ENCODE assay signal across 19 mouse cellular contexts in the genomic region with DNA sequence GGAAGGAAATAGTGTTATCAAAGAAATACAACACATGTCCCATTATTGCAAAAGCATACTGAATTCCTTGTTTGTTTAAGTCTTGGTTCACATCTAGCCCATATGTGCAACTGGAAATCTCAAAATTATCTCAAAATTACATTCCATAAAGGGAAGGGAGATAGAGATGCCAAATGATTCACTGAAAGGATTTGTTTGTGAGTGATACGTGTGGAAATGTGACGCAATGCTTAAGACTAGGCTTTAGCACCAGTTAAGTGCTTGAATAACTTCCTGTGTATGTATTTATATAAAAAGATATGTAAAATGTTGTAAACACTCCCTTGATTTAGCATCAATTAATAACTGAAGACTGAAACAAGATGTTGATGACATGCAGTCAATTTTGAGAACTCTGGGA.
"Had no signal": no experiment of that assay in that cellular context is flagged by ENCODE, and none has a peak within 500 bp of the region (broad histone marks: within the 10 kb centered on the region; RNA-seq: fewer than 3 reads in every experiment).

No protein-coding gene starts in this region.

- ATAC-seq: liver, postnatal 0 days; midbrain, embryonic 13.5 days; midbrain, embryonic 15.5 days had no signal

- H3K9ac ChIP-seq: liver, embryonic 15.5 days; liver, postnatal 0 days; lung, embryonic 15.5 days; midbrain, embryonic 13.5 days; midbrain, embryonic 15.5 days; neural tube, embryonic 13.5 days; neural tube, embryonic 15.5 days had no signal

- H3K27me3 ChIP-seq: liver, embryonic 15.5 days; lung, embryonic 15.5 days; megakaryocyte, embryonic 14.5 days; midbrain, embryonic 13.5 days; midbrain, embryonic 15.5 days; neural tube, embryonic 13.5 days; neural tube, embryonic 15.5 days had no signal

- H3K4me2 ChIP-seq: liver, embryonic 15.5 days; lung, embryonic 15.5 days; midbrain, embryonic 11.5 days; midbrain, embryonic 13.5 days; midbrain, embryonic 15.5 days; neural tube, embryonic 13.5 days; neural tube, embryonic 15.5 days had no signal

- H3K27ac ChIP-seq: liver, embryonic 15.5 days; lung, embryonic 15.5 days; macrophage; midbrain, embryonic 13.5 days; midbrain, embryonic 15.5 days; neural tube, embryonic 13.5 days; neural tube, embryonic 15.5 days had no signal

- H3K4me1 ChIP-seq: liver, embryonic 15.5 days; lung, embryonic 15.5 days; megakaryocyte, embryonic 14.5 days; midbrain, embryonic 13.5 days; midbrain, embryonic 15.5 days; neural tube, embryonic 13.5 days; neural tube, embryonic 15.5 days had no signal

- H3K9me3 ChIP-seq: liver, embryonic 15.5 days; lung, embryonic 15.5 days; midbrain, embryonic 13.5 days; midbrain, embryonic 15.5 days; neural tube, embryonic 13.5 days; neural tube, embryonic 15.5 days had no signal

- H3K4me3 ChIP-seq: liver, embryonic 15.5 days; lung, embryonic 15.5 days; megakaryocyte, embryonic 14.5 days; midbrain, embryonic 13.5 days; midbrain, embryonic 15.5 days; neural tube, embryonic 13.5 days; neural tube, embryonic 15.5 days had no signal

- DNase-seq: liver, postnatal 0 days; lung, adult 2 months; retina, postnatal 1 day; right cerebral cortex, adult 18-20 months; right cerebral cortex, postnatal 25 days; right cerebral cortex, postnatal 4 days; spleen, adult 18-20 months; thymus, adult 18-20 months; thymus, postnatal 14 days; thymus, postnatal 36 days had no signal

- H3K36me3 ChIP-seq: liver, embryonic 15.5 days; lung, embryonic 15.5 days; midbrain, embryonic 13.5 days; midbrain, embryonic 15.5 days; neural tube, embryonic 13.5 days; neural tube, embryonic 15.5 days had no signal
